Mouse (Mus musculus) lung, embryonic 14.5 days (tissue): ENCODE data around the gene Tom1. TPM values are rescaled to one million over a fixed set of nuclear protein-coding genes. Genes with fewer than 3 reads are reported as not detected.
A peak's percentile ranks its signal among the peaks of the same experiment; 100 is the strongest.

Experiments
- ATAC-seq: fragments of 200-750 bp; cut with Nextera tagmentation; 2 replicates; pipeline ENCODE4 v1.8.0; 2017; ENCODE audit warnings: mild to moderate bottlenecking, moderate TSS enrichment, moderate library complexity; ENCODE audit not compliant: insufficient read depth
- DNase-seq: peaks from one replicate; pipeline ENCODE4 v3.0.0-alpha.2; 2015
- H3K27ac ChIP-seq: fragments of 300-500 bp; sonication (generic); 2 replicates; pipeline ENCODE4 v1.5.1; 2014; ENCODE audit warnings: low read depth, mild to moderate bottlenecking, moderate library complexity
- H3K27me3 ChIP-seq: fragments of 300-500 bp; sonication (generic); 2 replicates; pipeline ENCODE4 v1.6.1; 2014; ENCODE audit warnings: low read length, control low read depth; ENCODE audit not compliant: insufficient read depth
- H3K36me3 ChIP-seq: fragments of 300-500 bp; sonication (generic); 2 replicates; pipeline ENCODE4 v1.6.1; 2014; ENCODE audit warnings: control low read depth; ENCODE audit not compliant: insufficient read depth
- H3K4me1 ChIP-seq: fragments of 300-500 bp; sonication (generic); 2 replicates; pipeline ENCODE4 v1.6.1; 2014; ENCODE audit warnings: antibody characterized with exemption, control low read depth; ENCODE audit not compliant: insufficient read depth
- H3K4me2 ChIP-seq: fragments of 300-500 bp; sonication (generic); 2 replicates; pipeline ENCODE4 v1.6.1; 2014; ENCODE audit warnings: mild to moderate bottlenecking
- H3K4me3 ChIP-seq: fragments of 300-500 bp; sonication (generic); 2 replicates; pipeline ENCODE4 v1.5.1; 2014; ENCODE audit warnings: low read depth, low read length
- H3K9ac ChIP-seq: fragments of 300-500 bp; sonication (generic); 2 replicates; pipeline ENCODE4 v1.6.1; 2014
- H3K9me3 ChIP-seq: fragments of 300-500 bp; sonication (generic); 2 replicates; pipeline ENCODE4 v1.6.1; 2016; ENCODE audit warnings: low read depth, low read length, control low read depth
- CTCF ChIP-seq: IDR thresholded peaks from 2 replicates; pipeline ENCODE4 v1.5.1; 2016; ENCODE audit warnings: antibody characterized with exemption, low read depth
- WGBS: fragments of 180-500 bp; shearing (Covaris S2); extraction: QIAGEN DNeasy Blood & Tissue Kit; methylation state at CpG from one replicate; pipeline ENCODE4 v1.1.7; 2014; 5-methylcytosine and 5-hydroxymethylcytosine counted together
- polyA plus RNA-seq: library from polyadenylated mRNA; unstranded; fragments of >200 nt; fragmentation: Nextera tagmentation; extraction: Ambion mirVana; gene quantifications from 2 replicates; pipeline ENCODE4 v1.2.1, GENCODE M21; 2014

Gene Tom1
- polyA plus RNA-seq, 1 experiment from 2014 or later = 20.8 TPM

GRCm38 (mm10) chr8:75078215-75078614 is 44.7 kb downstream of the Tom1 start:
- H3K9ac ChIP-seq = no peak overlapping the region
- H3K9me3 ChIP-seq = no peaks in the 10 kb centered on the region
- H3K27ac ChIP-seq = no peak overlapping the region
- H3K4me1 ChIP-seq = no peaks in the 10 kb centered on the region
- H3K27me3 ChIP-seq = no peaks in the 10 kb centered on the region
- WGBS = 66% methylated on average over 1 of the region's 1 CpGs
- DNase-seq (no peak), ATAC-seq (no peak)
- H3K36me3 ChIP-seq = no peaks in the 10 kb centered on the region
- no peak overlapping the region for H3K4me2 ChIP-seq
- TF ChIP-seq CTCF = no peak
- no peak overlapping the region for H3K4me3 ChIP-seq

DNA sequence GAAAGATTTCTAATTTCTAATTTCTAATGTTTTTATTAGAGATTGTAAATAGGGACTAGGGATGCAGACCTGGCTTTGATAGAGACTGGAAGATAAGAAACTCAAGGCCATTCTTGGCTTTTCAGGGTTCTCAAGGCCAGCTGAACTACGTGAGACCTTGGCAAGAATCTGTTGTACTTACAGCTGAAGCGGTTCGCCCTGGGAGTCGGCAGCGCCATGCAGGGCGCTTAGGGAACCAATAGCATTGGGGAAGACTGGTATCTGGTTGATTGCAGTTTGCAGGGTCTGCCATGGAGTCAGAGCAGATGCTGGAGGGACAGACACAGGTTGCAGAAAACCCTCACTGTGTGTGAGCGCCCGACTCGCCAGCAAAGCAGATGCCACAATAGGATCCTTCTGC is 45.3 kb downstream of the Tom1 start:
- no peak for TF ChIP-seq CTCF
- no peak overlapping the region for H3K9ac ChIP-seq
- H3K4me2 ChIP-seq = no peak overlapping the region
- no peaks in the 10 kb centered on the region for H3K36me3 ChIP-seq
- H3K9me3 ChIP-seq = no peaks in the 10 kb centered on the region
- 92% methylated on average over 9 of the region's 9 CpGs for WGBS
- H3K27me3 ChIP-seq = no peaks in the 10 kb centered on the region
- H3K27ac ChIP-seq = no peak overlapping the region
- ATAC-seq = no peak
- H3K4me1 ChIP-seq = no peaks in the 10 kb centered on the region
- DNase-seq = no peak
- H3K4me3 ChIP-seq = no peak overlapping the region

DNA sequence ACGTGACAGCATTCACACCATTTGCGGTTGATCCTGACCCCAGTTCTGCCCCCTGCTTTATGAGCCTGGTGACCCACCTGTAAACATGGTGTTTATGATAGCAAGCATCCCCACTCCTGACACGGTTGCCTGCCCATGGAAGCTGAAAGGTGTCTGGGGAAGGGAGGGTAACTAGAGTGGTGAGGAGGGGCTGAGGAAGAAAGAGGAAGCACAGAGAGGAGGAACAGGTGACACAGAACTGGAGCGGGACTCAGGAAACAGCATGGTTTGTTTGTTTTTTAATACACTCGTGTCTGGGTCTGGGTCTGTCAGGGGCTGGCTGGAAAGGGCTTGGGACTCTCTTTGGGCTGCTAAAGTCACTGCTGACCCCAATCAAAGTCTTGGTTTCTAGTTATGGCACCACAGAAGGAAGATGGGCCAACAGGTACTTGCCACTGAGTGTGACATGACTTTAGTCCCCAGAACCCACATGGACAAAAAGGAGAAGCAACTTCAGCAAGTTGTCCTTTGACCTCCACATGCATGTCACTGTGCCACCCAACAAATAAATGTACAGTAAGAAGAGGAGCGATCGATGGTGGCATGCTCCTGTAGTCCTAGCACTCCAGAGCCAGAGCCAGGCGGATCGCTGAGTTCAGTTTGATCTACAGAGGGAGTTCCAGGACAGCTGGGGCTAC is 48.0 kb downstream of the Tom1 start:
- Histone ChIP-seq H3K9ac (no peak overlapping the region), H3K9me3 (no peaks in the 10 kb centered on the region), H3K4me2 (no peak overlapping the region), H3K27me3 (no peaks in the 10 kb centered on the region), H3K4me3 (no peak overlapping the region), H3K36me3 (no peaks in the 10 kb centered on the region), H3K4me1 (no peaks in the 10 kb centered on the region), H3K27ac (no peak overlapping the region)
- 65% methylated on average over 9 of the region's 9 CpGs for WGBS
- DNase-seq = no peak
- no peak for TF ChIP-seq CTCF
- no peak for ATAC-seq

GRCm38 (mm10) chr8:75082181-75082805 is 48.8 kb downstream of the Tom1 start:
- TF ChIP-seq CTCF = no peak
- no peak overlapping the region for H3K9ac ChIP-seq
- ATAC-seq = no peak
- H3K27ac ChIP-seq = no peak overlapping the region
- DNase-seq = no peak
- H3K27me3 ChIP-seq = no peaks in the 10 kb centered on the region
- H3K4me1 ChIP-seq = no peaks in the 10 kb centered on the region
- no peak overlapping the region for H3K4me2 ChIP-seq
- WGBS = 59% methylated on average over 6 of the region's 6 CpGs
- H3K4me3 ChIP-seq = no peak overlapping the region
- no peaks in the 10 kb centered on the region for H3K36me3 ChIP-seq
- H3K9me3 ChIP-seq = no peaks in the 10 kb centered on the region

DNA sequence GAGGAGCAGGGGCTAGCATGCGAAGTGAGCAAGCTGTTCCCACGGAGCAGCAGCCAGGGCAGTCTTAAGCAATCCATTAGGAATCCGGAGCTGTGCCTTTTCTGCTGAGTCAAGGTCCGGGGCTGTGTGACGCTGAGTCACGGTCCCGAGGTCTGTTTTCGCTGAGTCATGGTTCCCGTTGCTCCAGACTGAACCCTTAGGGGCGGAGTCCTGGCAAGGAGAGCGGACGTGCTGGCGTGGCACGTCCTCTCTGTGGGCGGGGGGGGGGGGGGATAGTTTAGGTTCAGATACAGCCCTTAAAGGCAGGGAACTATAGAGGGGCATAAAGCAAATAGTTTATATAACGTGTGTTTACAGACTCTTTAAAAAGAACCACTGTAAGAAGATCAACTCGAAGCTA is 50.3 kb downstream of the Tom1 start:
- 1% methylated on average over 16 of the region's 17 CpGs for WGBS
- Histone ChIP-seq H3K4me3 (peak overlapping the region; percentile 22), H3K27me3 (no peaks in the 10 kb centered on the region)

DNA sequence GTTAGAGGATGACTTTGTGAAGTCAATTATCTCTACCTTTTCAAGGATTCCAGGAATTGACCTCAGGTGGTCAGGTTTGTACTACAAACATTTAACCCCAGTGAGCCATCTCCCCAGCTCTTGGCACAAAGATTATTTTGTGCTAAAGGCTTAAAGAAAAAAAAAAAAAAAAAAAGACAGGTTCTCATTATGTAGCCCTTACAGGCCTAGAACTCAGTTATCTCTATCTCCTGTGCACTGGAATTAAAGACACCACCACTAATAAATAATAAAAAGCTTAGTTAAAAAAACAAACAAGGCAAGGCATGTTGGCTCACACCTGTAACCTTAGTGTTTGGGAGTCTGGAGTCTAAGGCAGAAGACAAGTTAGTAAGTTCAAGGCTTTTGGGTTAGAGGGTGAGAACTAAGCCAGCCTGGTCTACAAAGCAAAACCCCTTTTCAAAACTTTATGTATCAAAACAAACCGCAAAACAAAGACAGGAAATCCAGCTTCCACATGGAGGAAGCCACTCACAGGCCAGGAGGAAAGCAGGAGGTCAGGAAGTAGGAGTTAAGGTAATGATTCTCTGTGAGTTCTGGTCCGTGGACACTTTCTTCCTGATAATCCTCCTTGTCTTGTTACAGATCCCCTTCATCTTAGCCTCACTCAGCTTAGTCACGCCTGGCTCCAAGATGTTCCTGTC is 51.0 kb downstream of the Tom1 start:
- Histone ChIP-seq H3K27ac (peak overlapping the region; percentile 42; the same call in 1 of the 2 replicates), H3K4me2 (peak overlapping the region; percentile 55), H3K4me1 (peaks cover 7% of the 10 kb centered on the region; the same call in 1 of the 2 replicates), H3K9ac (no peak overlapping the region), H3K27me3 (no peaks in the 10 kb centered on the region), H3K9me3 (no peaks in the 10 kb centered on the region), H3K36me3 (no peaks in the 10 kb centered on the region), H3K4me3 (0 out of 2 replicates have a peak overlapping the region, but pooled peaks have one; percentile 22)
- DNase-seq (peak; percentile 15), ATAC-seq (no peak)
- WGBS = 55% methylated on average over 3 of the region's 3 CpGs
- no peak for TF ChIP-seq CTCF

More for the DNA sequence above, 50.3 kb downstream of the Tom1 start:
- no peak for TF ChIP-seq CTCF
- H3K4me1 ChIP-seq = peaks cover 2% of the 10 kb centered on the region; the same call in 1 of the 2 replicates
- H3K27ac ChIP-seq = peak overlapping the region; percentile 60
- H3K36me3 ChIP-seq = no peaks in the 10 kb centered on the region
- peak; percentile 95 for ATAC-seq
- H3K9ac ChIP-seq = peak overlapping the region; percentile 15; the same call in 1 of the 2 replicates
- DNase-seq = peak; percentile 98
- peak overlapping the region; percentile 55 for H3K4me2 ChIP-seq
- no peaks in the 10 kb centered on the region for H3K9me3 ChIP-seq

GRCm38 (mm10) chr8:75086002-75086401 is 52.5 kb downstream of the Tom1 start:
- DNase-seq = peak; percentile 11
- H3K9ac ChIP-seq = no peak overlapping the region
- H3K9me3 ChIP-seq = no peaks in the 10 kb centered on the region
- no peak overlapping the region for H3K4me2 ChIP-seq
- WGBS = 75% methylated on average over 2 of the region's 2 CpGs
- H3K36me3 ChIP-seq = no peaks in the 10 kb centered on the region
- no peak for TF ChIP-seq CTCF
- H3K27ac ChIP-seq = no peak overlapping the region; the same call in 1 of the 2 replicates
- H3K4me3 ChIP-seq = no peak overlapping the region
- H3K27me3 ChIP-seq = no peaks in the 10 kb centered on the region
- ATAC-seq = no peak
- peaks cover 7% of the 10 kb centered on the region; the same call in 1 of the 2 replicates for H3K4me1 ChIP-seq
